Mouse (Mus musculus): ENCODE results near the gene Cacna1g.

The Cacna1g gene

GRCm38 (mm10) chr11:94445300-94445699 is 28.7 kb downstream of the Cacna1g start:
- peak in 1 of 2 experiments; percentile 56 for DNase-seq

GRCm38 (mm10) chr11:94444829-94445228 is 29.2 kb downstream of the Cacna1g start:
- no peak for DNase-seq

- no peak for DNase-seq
Observed at GRCm38 (mm10) chr11:94441752-94442151, 32.2 kb downstream of the Cacna1g start.

GRCm38 (mm10) chr11:94441122-94441521 is 32.9 kb downstream of the Cacna1g start:
- peak in 1 of 2 experiments; percentile 41 for DNase-seq

GRCm38 (mm10) chr11:94440421-94440820 is 33.6 kb downstream of the Cacna1g start:
- DNase-seq: no peak

GRCm38 (mm10) chr11:94429011-94429651 is 44.9 kb downstream of the Cacna1g start:
- no peak for DNase-seq

GRCm38 (mm10) chr11:94428091-94428835 is 45.7 kb downstream of the Cacna1g start:
- peak in 1 of 2 experiments; percentile 79 for DNase-seq

GRCm38 (mm10) chr11:94425656-94426055 is 48.3 kb downstream of the Cacna1g start:
- no peak for DNase-seq

GRCm38 (mm10) chr11:94425215-94425614 is 48.8 kb downstream of the Cacna1g start:
- DNase-seq: no peak

GRCm38 (mm10) chr11:94424380-94424779 is 49.6 kb downstream of the Cacna1g start:
- DNase-seq: no peak

GRCm38 (mm10) chr11:94423855-94424254 is 50.1 kb downstream of the Cacna1g start:
- peak; percentile 77 to 79 for DNase-seq

GRCm38 (mm10) chr11:94420991-94421390 is 53.0 kb downstream of the Cacna1g start:
- no peak for DNase-seq

- DNase-seq: peak; percentile 62 to 68
Observed at GRCm38 (mm10) chr11:94420325-94420724, 53.7 kb downstream of the Cacna1g start.

GRCm38 (mm10) chr11:94419004-94419727 is 54.8 kb downstream of the Cacna1g start:
- DNase-seq: peak; percentile 58 to 60

GRCm38 (mm10) chr11:94414042-94414441 is 60.0 kb downstream of the Cacna1g start:
- DNase-seq: no peak

GRCm38 (mm10) chr11:94413516-94413915 is 60.5 kb downstream of the Cacna1g start:
- peak; percentile 83 to 91 for DNase-seq

- DNase-seq: no peak
Observed at GRCm38 (mm10) chr11:94412998-94413469, 61.0 kb downstream of the Cacna1g start.

- no peak for DNase-seq
Observed at GRCm38 (mm10) chr11:94412562-94412961, 61.4 kb downstream of the Cacna1g start.

- DNase-seq: peak in 1 of 2 experiments; percentile 75
Observed at GRCm38 (mm10) chr11:94407803-94408321, 66.1 kb downstream of the Cacna1g start.

GRCm38 (mm10) chr11:94405348-94405747 is 68.7 kb downstream of the Cacna1g start:
- no peak for DNase-seq

- peak; percentile 94 to 96 for DNase-seq
Observed at GRCm38 (mm10) chr11:94404641-94405260, 69.2 kb downstream of the Cacna1g start.

- no peak for DNase-seq
Observed at GRCm38 (mm10) chr11:94404178-94404577, 69.8 kb downstream of the Cacna1g start.

GRCm38 (mm10) chr11:94403757-94404156 is 70.2 kb downstream of the Cacna1g start:
- no peak for DNase-seq

Data from cerebellum, postnatal 14 days (tissue).